Mouse (Mus musculus) thymus, postnatal 4 days (tissue): ENCODE data around the gene Notum.

Source experiments
- DNase-seq: peaks from one replicate; pipeline ENCODE4 v3.0.0; 2021

Gene Notum

GRCm38 (mm10) chr11:120673594-120674122 is 12.7 kb upstream of the Notum start:
- peak; percentile 25 for DNase-seq

- peak; percentile 99 for DNase-seq
Measured at GRCm38 (mm10) chr11:120672687-120673593, 12.0 kb upstream of the Notum start, which contains the start of gene Aspscr1. Aspscr1 (plus strand) TSS chr11:120672973.

DNA sequence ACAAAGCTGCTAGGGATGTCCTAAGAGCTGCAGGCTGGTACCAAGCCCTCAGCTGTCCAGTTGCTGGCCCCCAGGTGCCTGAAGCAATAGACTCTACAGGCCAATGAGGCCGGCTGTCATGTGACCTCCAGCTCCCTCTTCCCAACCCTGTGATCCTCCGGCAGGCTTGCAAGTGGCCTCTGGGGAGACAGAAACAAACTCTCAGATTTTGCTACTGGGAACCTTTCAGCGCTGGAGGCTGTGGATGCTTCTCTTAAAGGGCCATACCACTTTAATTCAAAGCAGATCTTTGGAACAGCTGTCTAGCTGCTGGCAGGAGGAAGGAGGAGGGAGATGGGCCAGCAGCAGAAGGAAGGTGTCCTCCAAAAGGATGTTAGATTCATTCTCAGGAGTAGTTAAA is 5.6 kb upstream of the Notum start:
- DNase-seq = no peak

GRCm38 (mm10) chr11:120665406-120665805 is 4.4 kb upstream of the Notum start:
- DNase-seq = no peak

DNA sequence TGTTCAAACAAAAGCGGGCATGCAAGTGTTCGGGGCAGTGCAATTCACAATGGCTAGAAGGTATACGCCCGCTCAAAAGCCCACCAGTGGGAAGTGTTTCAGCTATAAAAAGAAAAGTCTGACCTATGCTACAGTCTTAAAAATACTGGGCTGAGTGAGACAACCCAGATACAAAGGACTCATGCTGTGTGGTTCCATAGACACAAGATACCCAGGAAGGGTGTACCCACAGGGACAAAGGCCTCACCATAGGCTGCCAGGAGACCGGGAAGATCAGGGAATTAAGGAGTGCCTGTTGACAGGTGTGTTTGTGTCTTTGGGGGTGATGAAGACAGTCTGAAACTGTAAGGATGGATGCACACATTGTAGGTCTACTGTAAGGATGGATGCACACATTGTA is 2.7 kb upstream of the Notum start:
- DNase-seq = no peak

GRCm38 (mm10) chr11:120662759-120663158 is 1.8 kb upstream of the Notum start:
- DNase-seq = no peak

- peak; percentile 54 for DNase-seq
Measured at GRCm38 (mm10) chr11:120660301-120661075, 487 bp downstream of the Notum start.

DNA sequence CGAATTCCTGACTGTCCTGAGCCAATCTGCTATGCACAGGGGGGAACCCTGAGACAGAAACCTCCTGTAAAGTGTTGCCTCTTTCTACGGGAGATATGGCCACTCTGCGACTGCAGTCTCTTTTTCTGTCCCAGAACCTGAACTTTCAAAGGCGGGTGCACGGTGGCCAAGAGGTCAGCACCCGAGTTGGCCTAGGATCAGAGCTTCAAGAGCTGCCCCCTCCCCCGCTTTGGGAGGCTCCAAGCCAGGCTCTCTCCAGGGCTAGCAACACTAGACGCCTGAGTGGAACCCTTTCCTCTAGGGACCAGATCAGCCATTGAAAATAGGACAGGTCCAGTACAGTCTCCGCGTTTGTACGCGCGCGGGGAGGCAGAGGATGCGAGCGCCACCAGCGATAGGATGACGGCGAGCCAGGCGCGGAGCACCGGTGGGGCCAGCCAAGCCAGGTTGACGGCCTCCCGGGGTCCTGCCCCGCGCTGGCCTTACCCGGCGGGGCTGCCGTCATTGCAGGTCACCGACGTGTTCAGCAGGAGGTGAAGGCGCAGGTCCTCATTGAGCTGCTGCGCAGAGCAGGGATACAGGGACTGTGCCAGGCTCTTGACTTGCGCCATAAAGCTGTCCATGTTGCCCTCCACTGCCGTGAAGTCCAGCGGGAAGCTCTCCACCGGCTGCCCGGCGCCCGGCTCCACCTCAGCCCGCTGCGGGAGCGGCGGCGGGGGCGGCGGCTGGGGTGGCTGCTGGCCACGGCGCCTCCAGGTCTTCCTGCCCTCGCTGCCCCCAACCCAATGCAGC is 1.3 kb downstream of the Notum start:
- peak; percentile 42 for DNase-seq

DNA sequence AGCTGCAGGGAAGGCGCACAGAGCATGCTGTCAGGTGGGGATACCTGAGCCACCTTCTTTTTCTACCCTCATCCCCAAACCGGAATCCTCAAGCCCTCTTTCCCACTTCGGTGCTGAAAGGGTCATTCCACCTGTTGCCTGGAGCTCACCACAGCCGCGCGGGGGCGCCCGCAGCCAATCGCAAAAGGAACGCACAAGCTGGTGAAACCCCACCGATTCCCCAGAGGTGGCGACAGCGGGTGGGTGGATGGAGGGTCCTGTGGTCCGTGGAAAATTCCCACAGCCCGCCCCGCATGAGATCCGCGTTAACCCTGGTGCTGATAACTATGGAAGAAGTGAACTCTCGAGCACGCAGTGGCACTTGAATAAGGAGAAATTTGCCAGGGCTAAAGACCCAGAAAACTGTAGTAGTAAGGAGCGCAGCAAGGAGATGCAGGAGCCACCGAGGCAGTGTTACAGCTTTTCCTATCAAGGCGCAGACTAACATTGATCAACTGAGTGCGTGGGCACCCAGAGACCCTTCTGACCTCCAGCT is 2.0 kb downstream of the Notum start:
- peak; percentile 94 for DNase-seq

- no peak for DNase-seq
Measured at GRCm38 (mm10) chr11:120657301-120657700, 3.7 kb downstream of the Notum start.

- no peak for DNase-seq
Measured at GRCm38 (mm10) chr11:120654741-120655140, 6.2 kb downstream of the Notum start.

GRCm38 (mm10) chr11:120651872-120652271 is 9.1 kb downstream of the Notum start:
- no peak for DNase-seq

- DNase-seq = peak; percentile 67
Measured at GRCm38 (mm10) chr11:120648001-120648476, 12.9 kb downstream of the Notum start, which contains the start of gene Myadml2. Myadml2 (minus strand) TSS chr11:120648158.

- peak; percentile 32 for DNase-seq
Measured at GRCm38 (mm10) chr11:120647047-120647830, 13.7 kb downstream of the Notum start.

DNA sequence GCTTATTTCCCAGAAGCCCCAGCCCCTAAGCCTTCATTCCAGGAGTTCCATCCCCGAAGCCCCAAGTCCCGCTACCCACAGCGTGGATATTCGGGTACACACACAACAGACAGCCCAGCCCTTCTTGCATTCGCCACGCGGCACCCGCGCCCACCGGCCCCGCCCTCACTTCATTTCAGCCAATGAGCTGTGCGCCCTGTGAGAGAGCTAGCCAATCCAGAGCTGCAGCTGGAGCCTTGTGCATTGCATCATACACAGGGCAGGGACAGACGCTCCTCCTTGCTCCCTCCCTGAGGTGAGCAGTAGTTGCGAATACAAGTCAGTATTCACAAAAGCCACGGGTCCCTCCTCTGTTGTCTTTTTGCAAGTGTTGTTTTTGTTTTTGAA is 17.4 kb downstream of the Notum start, which contains the start of gene Pycr1:
Pycr1 (minus strand) TSS at position 169 of the 387 bp plus-strand sequence.
- peak; percentile 96 for DNase-seq

- DNase-seq = peak; percentile 57
Measured at GRCm38 (mm10) chr11:120642939-120643600, 17.9 kb downstream of the Notum start.

DNA sequence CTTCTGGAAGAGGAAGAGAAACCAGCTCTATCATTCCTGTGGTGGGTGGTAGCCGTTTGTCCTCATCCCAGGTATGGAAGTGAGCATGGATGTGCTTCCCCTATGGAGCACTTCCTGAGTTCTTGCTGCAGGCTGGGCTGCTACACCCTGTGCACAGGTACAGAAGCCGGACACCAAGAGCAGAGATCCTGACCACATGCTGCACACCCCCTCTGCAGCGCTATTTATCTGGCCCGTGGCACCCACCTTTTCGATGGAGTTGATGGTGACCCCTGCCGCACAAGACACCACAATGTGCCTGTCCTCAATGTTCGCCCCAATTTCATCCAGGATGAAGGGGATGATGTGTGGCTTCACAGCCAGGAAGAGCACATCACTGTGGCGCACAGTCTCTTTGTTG is 19.1 kb downstream of the Notum start:
- no peak for DNase-seq

GRCm38 (mm10) chr11:120641255-120641654 is 19.7 kb downstream of the Notum start:
- no peak for DNase-seq

DNA sequence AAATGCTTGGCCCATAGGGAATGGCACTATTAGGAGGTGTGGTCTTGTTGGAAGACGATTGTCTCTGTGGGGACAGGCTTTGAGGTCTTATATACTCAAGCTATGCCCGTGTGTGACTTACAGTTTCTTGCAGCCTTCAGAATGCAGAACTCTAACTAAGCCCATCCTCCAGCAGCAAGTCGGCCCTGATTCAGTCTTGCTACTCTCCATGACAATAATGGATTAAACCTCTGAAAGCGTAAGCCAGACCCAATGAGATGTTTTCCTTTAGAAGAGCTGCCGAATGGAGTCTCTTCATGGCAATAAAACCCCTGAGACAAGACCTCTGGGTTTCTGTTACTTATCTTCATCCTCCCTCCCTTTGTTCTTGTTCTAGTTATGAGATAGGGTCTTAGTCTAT is 26.2 kb downstream of the Notum start:
- no peak for DNase-seq

DNA sequence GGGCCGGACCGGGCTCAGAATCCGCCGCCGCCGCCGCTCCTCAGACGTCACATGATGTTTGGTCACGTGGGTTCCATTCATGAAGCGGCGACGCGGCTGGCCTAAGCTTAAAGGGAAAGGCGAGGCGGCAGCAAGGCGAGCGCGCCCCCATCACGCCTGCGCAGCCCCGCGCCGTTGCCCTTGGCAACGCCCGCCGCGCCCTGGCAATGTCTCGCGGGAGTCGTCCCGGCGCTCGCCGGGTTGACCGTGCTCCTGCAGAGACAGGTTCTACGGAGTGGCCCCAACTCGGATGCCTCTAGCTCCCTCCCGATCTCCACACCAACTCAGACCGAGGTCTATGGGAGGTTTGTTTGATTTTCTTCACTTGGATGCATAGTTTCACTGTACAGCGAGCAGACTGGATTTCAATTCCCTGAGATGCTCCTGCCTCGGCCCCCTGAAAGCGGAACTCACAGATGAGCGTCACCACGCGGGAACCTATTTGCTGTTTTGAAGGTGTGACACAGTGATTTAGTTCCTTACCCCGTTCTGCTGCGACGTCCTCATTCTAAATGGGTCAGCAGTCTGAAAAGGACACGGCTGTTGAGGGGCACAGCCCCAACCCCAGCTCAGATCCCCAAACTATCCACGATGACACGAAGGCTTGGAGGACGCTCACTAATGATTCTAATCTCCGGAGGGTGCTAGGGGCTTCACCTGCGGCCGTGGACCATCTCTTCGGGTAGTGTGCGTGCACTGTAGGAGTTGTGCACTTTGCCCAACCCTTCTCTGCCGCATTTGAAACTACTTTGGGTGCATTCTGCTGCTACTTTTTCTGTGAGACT is 27.2 kb downstream of the Notum start, which contains the start of gene Mafg:
Mafg (minus strand) TSS at position 81 of the 824 bp plus-strand sequence.
- peak; percentile 89 for DNase-seq
